Mouse (Mus musculus) liver, adult 2 months (tissue): ENCODE measurements at regions not wholly inside any gene's neighbourhood (a gene's known extent, or its start where the extent isn't known, plus 50 kb on each side); places are given as distances from the start of the nearest gene placed in this dataset.

Experiments
- DNase-seq: peaks from one replicate; pipeline ENCODE4 v3.0.0-alpha.2; 2011; ENCODE audit warnings: low read depth, low spot score; ENCODE audit errors: extremely low read depth
- H3K27ac ChIP-seq: fragments of 200-500 bp; replicated peaks from 2 replicates; pipeline ENCODE4 v1.5.1; 2012; ENCODE audit warnings: low read depth, mild to moderate bottlenecking, control low read depth, inconsistent platforms, low read length; ENCODE audit not compliant: insufficient read depth
- H3K27me3 ChIP-seq: fragments of 200-500 bp; 2 replicates; pipeline ENCODE4 v1.6.1; 2012; ENCODE audit warnings: mild to moderate bottlenecking, moderate library complexity, low read length, inconsistent platforms; ENCODE audit not compliant: control insufficient read depth, insufficient read depth
- H3K36me3 ChIP-seq: fragments of 200-500 bp; 2 replicates; pipeline ENCODE4 v1.6.1; 2012; ENCODE audit warnings: low read length, inconsistent platforms; ENCODE audit not compliant: control insufficient read depth, insufficient read depth
- H3K4me1 ChIP-seq: fragments of 200-500 bp; 2 replicates; pipeline ENCODE4 v1.6.1; 2011; ENCODE audit warnings: low read length; ENCODE audit not compliant: control insufficient read depth, insufficient read depth
- H3K4me3 ChIP-seq: fragments of 200-500 bp; 2 replicates; pipeline ENCODE4 v1.5.1; 2011; ENCODE audit warnings: low read depth, mild to moderate bottlenecking, control low read depth, low read length, moderate library complexity; ENCODE audit not compliant: insufficient read depth
- H3K79me2 ChIP-seq: fragments of 200-500 bp; 2 replicates; pipeline ENCODE4 v1.6.1; 2012; ENCODE audit warnings: inconsistent platforms, mild to moderate bottlenecking, low read length, moderate library complexity; ENCODE audit not compliant: control insufficient read depth, insufficient read depth
- H3K9ac ChIP-seq: fragments of 200-500 bp; 2 replicates; pipeline ENCODE4 v1.6.1; 2012; ENCODE audit warnings: low read depth, mild to moderate bottlenecking, control low read depth, inconsistent platforms, low read length
- CTCF ChIP-seq: fragments of 200-500 bp; IDR thresholded peaks from 2 replicates; pipeline ENCODE4 v1.5.1; 2011; ENCODE audit warnings: low read depth, low read length, control low read depth
- POLR2A ChIP-seq: fragments of 200-500 bp; IDR thresholded peaks from 2 replicates; pipeline ENCODE4 v1.6.1; 2011; ENCODE audit warnings: low read length, control low read depth; ENCODE audit not compliant: insufficient read depth; ENCODE audit errors: extremely low read depth
- whole genome bisulfite sequencing: fragments of 180-500 bp; shearing (Covaris S2); methylation state at CpG from one replicate; pipeline ENCODE4 v1.1.7; 2018; 5-methylcytosine and 5-hydroxymethylcytosine counted together

DNA sequence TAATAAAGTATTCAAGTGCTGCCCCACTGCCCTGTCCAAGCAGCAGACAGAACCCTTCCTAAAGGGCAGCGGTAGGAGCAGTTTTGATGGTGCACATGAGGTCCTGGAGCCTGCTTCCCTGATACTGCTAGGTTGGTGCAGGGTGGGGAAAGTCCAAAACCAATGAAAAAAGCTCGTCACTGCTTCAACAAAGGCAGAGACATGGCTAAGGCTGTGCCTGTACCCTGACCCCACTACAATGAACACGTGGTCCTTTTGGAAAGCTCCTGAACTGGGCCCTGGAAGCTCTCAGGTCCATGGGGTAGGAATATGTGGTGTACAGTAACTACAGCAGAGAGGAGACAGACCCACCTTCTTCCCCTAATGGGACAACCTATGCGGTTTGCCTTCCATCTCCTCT is 104.1 kb upstream of the Tpm1 start:
- no peak for DNase-seq
- no peaks in the 10 kb centered on the region for H3K36me3 ChIP-seq
- H3K4me1 ChIP-seq, result no peaks in the 10 kb centered on the region
- TF ChIP-seq CTCF (no peak), POLR2A (no peak)
- no peak overlapping the region for H3K9ac ChIP-seq
- WGBS, result 82% methylated on average over 4 of the region's 4 CpGs
- H3K27ac ChIP-seq, result no peak overlapping the region
- no peaks in the 10 kb centered on the region for H3K79me2 ChIP-seq
- H3K4me3 ChIP-seq, result no peak overlapping the region
- H3K27me3 ChIP-seq, result no peaks in the 10 kb centered on the region

DNA sequence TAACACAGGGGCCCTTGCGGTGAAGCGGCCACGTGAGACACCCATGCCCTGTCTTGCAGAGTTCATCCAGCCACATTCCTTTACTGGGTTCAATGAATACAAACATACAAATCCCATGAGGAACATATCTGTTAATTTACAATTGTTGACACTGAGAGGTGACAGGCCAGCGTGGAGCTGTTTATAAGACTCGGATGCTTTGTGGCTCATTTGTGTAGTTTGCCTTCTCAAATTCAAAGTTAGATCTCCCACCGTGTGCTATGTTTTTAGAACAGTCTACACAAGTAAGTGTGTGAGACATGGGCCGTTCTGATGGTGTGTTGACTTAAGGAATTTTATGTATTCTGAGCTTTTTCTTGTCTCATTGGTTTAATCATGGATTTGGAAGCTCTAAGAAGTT is 98.5 kb upstream of the Tpm1 start:
- Histone ChIP-seq H3K36me3 (no peaks in the 10 kb centered on the region), H3K27ac (no peak overlapping the region), H3K27me3 (no peaks in the 10 kb centered on the region), H3K4me1 (no peaks in the 10 kb centered on the region), H3K4me3 (no peak overlapping the region), H3K9ac (no peak overlapping the region), H3K79me2 (no peaks in the 10 kb centered on the region)
- TF ChIP-seq POLR2A (no peak), CTCF (no peak)
- 86% methylated on average over 7 of the region's 7 CpGs for WGBS
- no peak for DNase-seq

DNA sequence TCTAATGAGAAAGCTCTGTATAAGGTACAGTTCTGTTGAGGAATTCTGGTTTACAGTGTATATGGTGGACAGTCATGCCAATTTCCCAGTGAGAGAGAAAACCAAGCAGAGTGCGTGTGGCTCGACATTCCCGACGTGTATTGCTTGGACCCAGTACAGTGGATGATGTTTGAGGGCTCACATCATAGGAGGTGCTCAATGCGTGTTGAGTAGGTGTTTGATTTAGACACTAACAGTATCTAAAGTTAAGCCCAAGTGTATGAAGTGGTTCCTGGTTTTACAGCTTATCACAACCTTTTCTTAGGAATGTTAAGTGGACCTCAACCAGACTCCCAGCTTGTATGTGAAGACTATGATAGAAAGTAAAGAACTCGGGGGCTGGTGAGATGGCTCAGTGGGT is 96.2 kb upstream of the Tpm1 start:
- WGBS, result 95% methylated on average over 6 of the region's 6 CpGs
- DNase-seq, result no peak
- Histone ChIP-seq H3K27me3 (no peaks in the 10 kb centered on the region), H3K27ac (no peak overlapping the region), H3K9ac (no peak overlapping the region), H3K4me1 (no peaks in the 10 kb centered on the region), H3K4me3 (no peak overlapping the region), H3K36me3 (no peaks in the 10 kb centered on the region), H3K79me2 (no peaks in the 10 kb centered on the region)
- TF ChIP-seq CTCF (no peak), POLR2A (no peak)

DNA sequence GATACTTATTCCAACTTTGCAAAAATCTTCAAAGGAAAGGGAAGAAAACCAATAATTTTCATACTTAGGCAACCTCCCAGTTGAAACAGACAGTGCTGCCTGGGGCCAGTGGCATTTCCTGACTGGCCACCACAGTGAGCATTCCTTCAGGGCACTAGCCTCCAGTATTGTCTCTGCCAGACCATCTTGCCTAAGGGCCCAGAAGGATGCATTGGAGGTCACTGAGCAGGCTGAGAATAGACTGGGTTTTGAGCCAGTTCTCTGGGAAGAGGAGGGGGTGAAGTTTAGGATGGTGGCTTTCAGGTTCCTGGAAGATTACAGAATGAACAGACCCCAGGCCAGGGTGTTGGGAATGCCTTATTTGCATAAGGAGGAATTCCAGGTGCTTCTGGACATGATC is 95.3 kb upstream of the Tpm1 start:
- Histone ChIP-seq H3K79me2 (no peaks in the 10 kb centered on the region), H3K36me3 (no peaks in the 10 kb centered on the region), H3K4me1 (no peaks in the 10 kb centered on the region), H3K27ac (no peak overlapping the region), H3K27me3 (no peaks in the 10 kb centered on the region), H3K4me3 (no peak overlapping the region), H3K9ac (no peak overlapping the region)
- no peak for DNase-seq
- no peak for TF ChIP-seq CTCF
- no peak for TF ChIP-seq POLR2A

DNA sequence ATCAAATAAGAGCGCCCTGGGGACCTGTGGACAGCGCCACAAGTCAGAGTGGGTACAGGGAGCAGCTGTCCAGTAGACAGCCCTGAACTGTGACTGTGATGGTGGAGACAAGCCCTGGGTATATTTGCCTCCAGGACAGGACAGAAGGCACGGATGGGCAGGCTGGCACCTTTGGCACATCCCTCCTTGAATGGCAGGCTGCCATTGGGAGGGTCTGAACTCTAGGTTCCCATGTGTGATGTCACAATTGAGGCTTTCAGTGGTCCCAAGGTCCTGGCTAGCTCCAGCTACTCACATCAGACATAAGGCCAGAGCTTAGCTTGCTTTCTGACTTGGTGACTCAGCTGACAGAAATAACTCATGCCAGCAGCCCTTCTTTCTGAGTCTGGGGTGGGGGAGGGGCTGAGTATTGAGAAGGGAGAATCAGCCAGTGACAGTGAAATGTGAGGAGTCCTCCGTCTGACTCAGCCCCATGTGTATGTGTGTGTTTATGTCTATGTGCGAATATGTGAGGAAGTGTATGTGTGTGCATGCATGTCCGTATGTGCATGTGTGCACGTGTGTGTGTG is 91.2 kb upstream of the Tpm1 start:
- WGBS, result 78% methylated on average over 7 of the region's 7 CpGs
- TF ChIP-seq POLR2A (no peak), CTCF (no peak)
- Histone ChIP-seq H3K4me3 (no peak overlapping the region), H3K27me3 (no peaks in the 10 kb centered on the region), H3K9ac (no peak overlapping the region), H3K4me1 (no peaks in the 10 kb centered on the region), H3K79me2 (no peaks in the 10 kb centered on the region), H3K36me3 (no peaks in the 10 kb centered on the region), H3K27ac (no peak overlapping the region)
- no peak for DNase-seq

DNA sequence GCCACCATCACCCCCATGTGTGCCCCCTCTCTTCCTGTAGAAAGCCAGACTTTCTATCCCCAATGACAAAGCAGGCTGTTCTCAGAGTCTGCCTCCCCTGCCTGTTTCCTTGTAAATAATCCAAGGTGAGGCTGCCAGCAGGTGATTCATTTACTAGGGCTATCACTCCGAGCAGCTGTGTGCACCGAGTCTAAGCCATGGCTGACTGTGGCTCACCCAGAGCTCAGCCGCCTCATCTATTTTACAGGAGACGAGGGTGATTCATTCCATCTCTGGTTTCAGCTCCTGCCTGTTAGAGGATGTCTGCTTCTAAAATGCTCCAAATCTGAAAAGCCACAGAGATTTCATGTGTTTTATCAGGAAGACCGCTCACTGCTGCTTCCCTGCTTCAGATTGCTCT is 88.5 kb upstream of the Tpm1 start:
- DNase-seq, result peak; percentile 49
- 32% methylated on average over 5 of the region's 5 CpGs for WGBS

More for the DNA sequence above, 88.5 kb upstream of the Tpm1 start:
- H3K4me1 ChIP-seq, result no peaks in the 10 kb centered on the region
- no peak overlapping the region for H3K27ac ChIP-seq
- H3K36me3 ChIP-seq, result no peaks in the 10 kb centered on the region
- no peaks in the 10 kb centered on the region for H3K79me2 ChIP-seq
- TF ChIP-seq CTCF, result no peak
- no peak for TF ChIP-seq POLR2A
- no peak overlapping the region for H3K9ac ChIP-seq
- H3K4me3 ChIP-seq, result no peak overlapping the region
- no peaks in the 10 kb centered on the region for H3K27me3 ChIP-seq
